Mouse (Mus musculus) midbrain, embryonic 14.5 days (tissue): ENCODE measurements around the gene Sec31a. TPM values are rescaled to one million over a fixed set of nuclear protein-coding genes. Genes with fewer than 3 reads are reported as not detected.

Experiments
- ATAC-seq: fragments of 200-750 bp; cut with Nextera tagmentation; 2 replicates; pipeline ENCODE4 v1.8.0; 2017; ENCODE audit warnings: moderate number of reproducible peaks, moderate library complexity; ENCODE audit not compliant: low FRiP score, low TSS enrichment
- DNase-seq: peaks from one replicate; pipeline ENCODE4 v3.0.0-alpha.2; 2015
- H3K27ac ChIP-seq: fragments of 300-500 bp; sonication (generic); replicated peaks from 2 replicates; pipeline ENCODE4 v1.5.1; 2014; ENCODE audit warnings: mild to moderate bottlenecking, low read depth, low read length, moderate library complexity
- H3K27me3 ChIP-seq: fragments of 300-500 bp; sonication (generic); 2 replicates; pipeline ENCODE4 v1.6.1; 2014; ENCODE audit warnings: low read length, control low read depth, mixed read lengths; ENCODE audit not compliant: control insufficient read depth, insufficient read depth
- H3K36me3 ChIP-seq: fragments of 300-500 bp; sonication (generic); 2 replicates; pipeline ENCODE4 v1.6.1; 2014; ENCODE audit warnings: low read length, control low read depth; ENCODE audit not compliant: control insufficient read depth, insufficient read depth
- H3K4me1 ChIP-seq: fragments of 300-500 bp; sonication (generic); 2 replicates; pipeline ENCODE4 v1.6.1; 2014; ENCODE audit warnings: mild to moderate bottlenecking, antibody characterized with exemption, low read length, control low read depth; ENCODE audit not compliant: control insufficient read depth, insufficient read depth
- H3K4me2 ChIP-seq: fragments of 300-500 bp; sonication (generic); 2 replicates; pipeline ENCODE4 v1.6.1; 2014; ENCODE audit warnings: mild to moderate bottlenecking, low read length, moderate library complexity
- H3K4me3 ChIP-seq: fragments of 300-500 bp; sonication (generic); replicated peaks from 2 replicates; pipeline ENCODE4 v1.5.1; 2014; ENCODE audit warnings: low read depth, low read length
- H3K9ac ChIP-seq: fragments of 300-500 bp; sonication (generic); replicated peaks from 2 replicates; pipeline ENCODE4 v1.6.1; 2014; ENCODE audit warnings: mild to moderate bottlenecking, low read length, moderate library complexity
- H3K9me3 ChIP-seq: fragments of 300-500 bp; sonication (generic); 2 replicates; pipeline ENCODE4 v1.6.1; 2016; ENCODE audit warnings: low read length, control low read depth, mixed read lengths; ENCODE audit not compliant: control insufficient read depth
- WGBS: fragments of 180-500 bp; shearing (Covaris S2); extraction: QIAGEN DNeasy Blood & Tissue Kit; methylation state at CpG from one replicate; pipeline ENCODE4 v1.1.7; 2014; 5-methylcytosine and 5-hydroxymethylcytosine counted together
- polyA plus RNA-seq: library from polyadenylated mRNA; unstranded; fragments of >200 nt; fragmentation: Nextera tagmentation; extraction: Ambion mirVana; gene quantifications from 2 replicates; pipeline ENCODE4 v1.2.1, GENCODE M21; 2014

Sec31a gene
- polyA plus RNA-seq, 1 experiment from 2014 or later = 89.0 TPM

- H3K4me2 ChIP-seq = no peak overlapping the region
- H3K4me3 ChIP-seq = no peak overlapping the region
- no peaks in the 10 kb centered on the region for H3K4me1 ChIP-seq
- DNase-seq (no peak), ATAC-seq (no peak)
- H3K27me3 ChIP-seq = no peaks in the 10 kb centered on the region
- H3K27ac ChIP-seq = no peak overlapping the region
- H3K9ac ChIP-seq = no peak overlapping the region
- 92% methylated on average over 11 of the region's 11 CpGs for WGBS
- H3K36me3 ChIP-seq = peaks cover 80% of the 10 kb centered on the region
- no peaks in the 10 kb centered on the region for H3K9me3 ChIP-seq
Observed at GRCm38 (mm10) chr5:100369825-100370459, 46.1 kb downstream of the Sec31a start.

- WGBS = 95% methylated on average over 6 of the region's 6 CpGs
- Histone ChIP-seq H3K27ac (no peak overlapping the region), H3K36me3 (peaks cover 80% of the 10 kb centered on the region), H3K9me3 (no peaks in the 10 kb centered on the region), H3K27me3 (no peaks in the 10 kb centered on the region), H3K9ac (no peak overlapping the region), H3K4me3 (no peak overlapping the region), H3K4me1 (no peaks in the 10 kb centered on the region), H3K4me2 (no peak overlapping the region)
- DNase-seq (no peak), ATAC-seq (no peak)
Observed at GRCm38 (mm10) chr5:100369093-100369492, 46.9 kb downstream of the Sec31a start.

GRCm38 (mm10) chr5:100368527-100368926 is 47.5 kb downstream of the Sec31a start:
- Histone ChIP-seq H3K4me3 (no peak overlapping the region), H3K27ac (no peak overlapping the region), H3K4me2 (no peak overlapping the region), H3K4me1 (no peaks in the 10 kb centered on the region), H3K9me3 (no peaks in the 10 kb centered on the region), H3K27me3 (no peaks in the 10 kb centered on the region), H3K36me3 (peaks cover 80% of the 10 kb centered on the region), H3K9ac (no peak overlapping the region)
- ATAC-seq (no peak), DNase-seq (no peak)
- 78% methylated on average over 5 of the region's 5 CpGs for WGBS

GRCm38 (mm10) chr5:100367051-100367450 is 49.0 kb downstream of the Sec31a start:
- Histone ChIP-seq H3K9ac (no peak overlapping the region), H3K4me3 (no peak overlapping the region), H3K9me3 (no peaks in the 10 kb centered on the region), H3K27me3 (no peaks in the 10 kb centered on the region), H3K27ac (no peak overlapping the region), H3K4me1 (no peaks in the 10 kb centered on the region), H3K4me2 (no peak overlapping the region), H3K36me3 (peaks cover 82% of the 10 kb centered on the region)
- 87% methylated on average over 2 of the region's 2 CpGs for WGBS
- no peak for ATAC-seq
- DNase-seq = no peak

- Histone ChIP-seq H3K27ac (no peak overlapping the region), H3K27me3 (no peaks in the 10 kb centered on the region), H3K4me2 (no peak overlapping the region), H3K4me1 (no peaks in the 10 kb centered on the region), H3K4me3 (no peak overlapping the region), H3K9me3 (no peaks in the 10 kb centered on the region), H3K36me3 (peaks cover 49% of the 10 kb centered on the region), H3K9ac (no peak overlapping the region)
- 93% methylated on average over 6 of the region's 6 CpGs for WGBS
- no peak for ATAC-seq
- DNase-seq = no peak
Observed at GRCm38 (mm10) chr5:100360296-100360695, 55.7 kb downstream of the Sec31a start.

- H3K4me1 ChIP-seq = no peaks in the 10 kb centered on the region
- WGBS = 58% methylated on average over 8 of the region's 8 CpGs
- no peak overlapping the region for H3K4me3 ChIP-seq
- peaks cover 30% of the 10 kb centered on the region for H3K36me3 ChIP-seq
- DNase-seq (no peak), ATAC-seq (no peak)
- no peaks in the 10 kb centered on the region for H3K9me3 ChIP-seq
- H3K27ac ChIP-seq = no peak overlapping the region
- no peak overlapping the region for H3K4me2 ChIP-seq
- H3K9ac ChIP-seq = no peak overlapping the region
- H3K27me3 ChIP-seq = no peaks in the 10 kb centered on the region
Observed at GRCm38 (mm10) chr5:100358334-100358733, 57.7 kb downstream of the Sec31a start.

- Histone ChIP-seq H3K4me3 (no peak overlapping the region), H3K4me1 (0 out of 2 replicates have a peak, but pooled peaks cover 2% of the 10 kb centered on the region), H3K9ac (no peak overlapping the region), H3K36me3 (no peaks in the 10 kb centered on the region), H3K27me3 (no peaks in the 10 kb centered on the region), H3K9me3 (no peaks in the 10 kb centered on the region), H3K4me2 (no peak overlapping the region), H3K27ac (no peak overlapping the region)
- ATAC-seq (no peak), DNase-seq (no peak)
- WGBS = 95% methylated on average over 20 of the region's 20 CpGs
Observed at GRCm38 (mm10) chr5:100354644-100355043, 61.4 kb downstream of the Sec31a start.

- no peak overlapping the region for H3K4me2 ChIP-seq
- WGBS = 71% methylated on average over 10 of the region's 10 CpGs
- no peak for DNase-seq
- no peak overlapping the region for H3K27ac ChIP-seq
- ATAC-seq = no peak
- H3K36me3 ChIP-seq = no peaks in the 10 kb centered on the region
- no peak overlapping the region for H3K9ac ChIP-seq
- H3K4me1 ChIP-seq = 0 out of 2 replicates have a peak, but pooled peaks cover 3% of the 10 kb centered on the region
- no peak overlapping the region for H3K4me3 ChIP-seq
- no peaks in the 10 kb centered on the region for H3K27me3 ChIP-seq
- H3K9me3 ChIP-seq = no peaks in the 10 kb centered on the region
Observed at GRCm38 (mm10) chr5:100352986-100353848, 62.8 kb downstream of the Sec31a start.
